ENCODE assay signal across 26 mouse cellular contexts in the genomic region with DNA sequence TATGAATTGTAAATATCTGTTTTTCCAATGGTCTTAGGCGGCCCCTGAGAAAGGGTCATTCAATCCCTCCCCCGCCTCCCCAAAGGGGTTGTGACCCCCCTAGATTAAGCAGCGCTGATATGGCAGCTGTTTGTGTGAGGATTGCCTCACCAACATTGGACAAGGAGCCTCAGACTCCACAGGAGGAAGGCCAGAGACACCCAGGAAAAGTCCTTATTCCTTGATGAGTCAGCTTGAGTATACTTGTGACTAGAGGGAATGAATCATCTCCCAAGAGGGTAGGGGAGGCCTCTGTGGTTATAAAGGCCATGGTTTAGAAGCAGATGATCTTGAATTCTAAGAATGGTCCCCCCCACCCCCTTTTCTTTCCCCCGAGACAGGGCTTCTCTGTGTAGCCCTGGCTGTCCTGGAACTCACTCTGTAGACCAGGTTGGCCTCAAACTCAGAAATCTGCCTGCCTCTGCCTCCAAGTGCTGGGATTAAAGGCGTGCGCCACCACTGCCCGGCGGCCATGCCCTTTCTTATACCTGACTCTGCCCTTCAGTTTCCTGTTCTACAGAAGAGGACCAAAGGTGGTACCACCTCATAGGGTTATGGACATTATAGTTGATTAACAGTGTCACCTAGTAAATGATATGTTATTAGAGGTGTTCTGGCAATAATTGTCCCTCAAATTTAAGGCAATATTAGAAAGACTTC. TPM values are rescaled to one million over a fixed set of nuclear protein-coding genes. Genes with fewer than 3 reads are reported as not detected.
DNase-seq lines count a peak whose midpoint lies in the region; ATAC-seq and TF ChIP-seq lines count a peak whose summit lies in the region.
"Had no signal": no experiment of that assay in that cellular context is flagged by ENCODE, and none has a peak within 500 bp of the region (broad histone marks: within the 10 kb centered on the region; RNA-seq: fewer than 3 reads in every experiment).

No protein-coding gene starts in this region.

- peaks cover 11% of the 10 kb centered on the region for H3K36me3 ChIP-seq in liver, postnatal 0 days (replicated peaks; ENCODE audit: insufficient read depth, low read length)
- no peaks in the 10 kb centered on the region for H3K36me3 ChIP-seq in liver, embryonic 12.5 days
- H3K36me3 ChIP-seq in C2C12 (ENCODE audit: control insufficient read depth, insufficient read depth) = no peaks in the 10 kb centered on the region
- H3K36me3 ChIP-seq in forebrain, embryonic 12.5 days (replicated peaks) = no peaks in the 10 kb centered on the region
- H3K36me3 ChIP-seq in intestine, embryonic 15.5 days = no peaks in the 10 kb centered on the region
- H3K36me3 ChIP-seq: embryonic facial prominence, embryonic 10.5 days; embryonic facial prominence, embryonic 15.5 days; limb, embryonic 10.5 days; limb, embryonic 15.5 days; midbrain, embryonic 15.5 days had no signal

- no peak overlapping the region for H3K9ac ChIP-seq in liver, postnatal 0 days (replicated peaks)
- no peak overlapping the region for H3K9ac ChIP-seq in liver, embryonic 12.5 days
- H3K9ac ChIP-seq in forebrain, embryonic 12.5 days = no peak overlapping the region
- no peak overlapping the region for H3K9ac ChIP-seq in intestine, embryonic 15.5 days
- H3K9ac ChIP-seq: embryonic facial prominence, embryonic 15.5 days; forebrain, embryonic 13.5 days; limb, embryonic 15.5 days; midbrain, embryonic 15.5 days had no signal

- no peak overlapping the region for H3K4me2 ChIP-seq in liver, postnatal 0 days (ENCODE audit: low read depth, low read length)
- H3K4me2 ChIP-seq in liver, embryonic 12.5 days = no peak overlapping the region
- no peak overlapping the region for H3K4me2 ChIP-seq in forebrain, embryonic 12.5 days
- no peak overlapping the region for H3K4me2 ChIP-seq in intestine, embryonic 15.5 days (replicated peaks)
- H3K4me2 ChIP-seq: embryonic facial prominence, embryonic 15.5 days; forebrain, embryonic 13.5 days; limb, embryonic 15.5 days; midbrain, embryonic 15.5 days had no signal

- H3K27ac ChIP-seq in liver, postnatal 0 days (ENCODE audit: low read depth) = peak overlapping the region; percentile 81; the same call in 1 of the 2 replicates
- no peak overlapping the region for H3K27ac ChIP-seq in liver, embryonic 12.5 days
- no peak overlapping the region for H3K27ac ChIP-seq in forebrain, embryonic 12.5 days
- H3K27ac ChIP-seq in intestine, embryonic 15.5 days = no peak overlapping the region
- H3K27ac ChIP-seq: embryonic facial prominence, embryonic 10.5 days; embryonic facial prominence, embryonic 15.5 days; forebrain, embryonic 13.5 days; limb, embryonic 10.5 days; limb, embryonic 15.5 days; macrophage had no signal

- no peak for ATAC-seq in liver, postnatal 0 days
- ATAC-seq in liver, embryonic 12.5 days = no peak
- ATAC-seq in forebrain, embryonic 12.5 days (ENCODE audit: low FRiP score) = no peak
- no peak for ATAC-seq in intestine, embryonic 15.5 days
- ATAC-seq: CD4-positive, CD25-positive, alpha-beta regulatory T cell, adult 4 months had no signal

- H3K79me3 ChIP-seq in C2C12 (ENCODE audit: low read depth) = no peaks in the 10 kb centered on the region

- TF ChIP-seq CTCF in liver, postnatal 0 days (IDR thresholded peaks at IDR 0.05; ENCODE audit: low read depth) = no peak
- TF ChIP-seq CTCF in C2C12 (IDR thresholded peaks at IDR 0.05; ENCODE audit: control insufficient read depth, insufficient read depth, insufficient read length) = no peak

- H3K27me3 ChIP-seq in liver, postnatal 0 days (ENCODE audit: insufficient read depth, low read length) = no peaks in the 10 kb centered on the region
- no peaks in the 10 kb centered on the region for H3K27me3 ChIP-seq in liver, embryonic 12.5 days (replicated peaks)
- H3K27me3 ChIP-seq in C2C12 (ENCODE audit: control insufficient read depth, insufficient read depth, insufficient read length) = no peaks in the 10 kb centered on the region
- H3K27me3 ChIP-seq in forebrain, embryonic 12.5 days = peaks cover 9% of the 10 kb centered on the region
- no peaks in the 10 kb centered on the region for H3K27me3 ChIP-seq in intestine, embryonic 15.5 days (replicated peaks)
- H3K27me3 ChIP-seq: embryonic facial prominence, embryonic 15.5 days; limb, embryonic 15.5 days; midbrain, embryonic 15.5 days had no signal

- peaks cover 26% of the 10 kb centered on the region for H3K4me1 ChIP-seq in liver, postnatal 0 days (ENCODE audit: insufficient read depth)
- peaks cover 35% of the 10 kb centered on the region for H3K4me1 ChIP-seq in liver, embryonic 12.5 days
- peaks cover 4% of the 10 kb centered on the region; the same call in 1 of the 2 replicates for H3K4me1 ChIP-seq in forebrain, embryonic 12.5 days
- 0 out of 2 replicates have a peak, but pooled peaks cover 6% of the 10 kb centered on the region for H3K4me1 ChIP-seq in intestine, embryonic 15.5 days (replicated peaks)

- no peak for TF ChIP-seq EP300 in liver, postnatal 0 days (IDR thresholded peaks at IDR 0.05; ENCODE audit: low read depth)

- no peak overlapping the region for H3ac ChIP-seq in C2C12 (ENCODE audit: control insufficient read depth, insufficient read length, low read depth)

- no peak overlapping the region for H3K4me3 ChIP-seq in liver, postnatal 0 days (ENCODE audit: low read depth, low read length)
- H3K4me3 ChIP-seq in liver, embryonic 12.5 days = no peak overlapping the region
- no peak overlapping the region for H3K4me3 ChIP-seq in C2C12 (ENCODE audit: insufficient read depth, poor library complexity, severe bottlenecking)
- no peak overlapping the region for H3K4me3 ChIP-seq in forebrain, embryonic 12.5 days (replicated peaks)
- H3K4me3 ChIP-seq in intestine, embryonic 15.5 days (replicated peaks) = no peak overlapping the region
- H3K4me3 ChIP-seq: embryonic facial prominence, embryonic 10.5 days; embryonic facial prominence, embryonic 15.5 days; forebrain, embryonic 13.5 days; limb, embryonic 10.5 days; limb, embryonic 15.5 days; midbrain, embryonic 15.5 days had no signal

- no peaks in the 10 kb centered on the region for H3K9me3 ChIP-seq in liver, postnatal 0 days (ENCODE audit: low read length)
- no peaks in the 10 kb centered on the region for H3K9me3 ChIP-seq in liver, embryonic 12.5 days (replicated peaks)
- no peaks in the 10 kb centered on the region for H3K9me3 ChIP-seq in forebrain, embryonic 12.5 days
- H3K9me3 ChIP-seq in intestine, embryonic 15.5 days = no peaks in the 10 kb centered on the region
- H3K9me3 ChIP-seq: embryonic facial prominence, embryonic 10.5 days; embryonic facial prominence, embryonic 15.5 days; forebrain, embryonic 13.5 days; limb, embryonic 10.5 days; limb, embryonic 15.5 days; midbrain, embryonic 15.5 days had no signal

- WGBS in liver, postnatal 0 days (ENCODE audit: insufficient replicate concordance) = 84% methylated on average over 8 of the region's 8 CpGs
- 79% methylated on average over 8 of the region's 8 CpGs for WGBS in liver, embryonic 12.5 days (ENCODE audit: insufficient replicate concordance)
- 89% methylated on average over 8 of the region's 8 CpGs for WGBS in forebrain, embryonic 12.5 days
- 92% methylated on average over 8 of the region's 8 CpGs for WGBS in intestine, embryonic 15.5 days

- no peaks in the 10 kb centered on the region for H3K79me2 ChIP-seq in C2C12 (ENCODE audit: control insufficient read depth, insufficient read depth)

- no peak for DNase-seq in liver, postnatal 0 days
- peak; percentile 44 for DNase-seq in adipocyte (ENCODE audit: low spot score)
- DNase-seq: cerebellum, adult 2 months; cerebellum, postnatal 25 days; gastrocnemius, postnatal 10 days; heart, postnatal 14 days; kidney, adult 8-10 months; kidney, postnatal 10 days; layer of hippocampus, postnatal 36 days; lung, adult 2 months; lung, postnatal 10 days; right cerebral cortex, postnatal 25 days; thymus, adult 2 months; thymus, postnatal 36 days had no signal

TF ChIP-seq in C2C12, 6 proteins besides CTCF, POLR2A, EP300 and RAD21:
- TF ChIP-seq USF1 (IDR thresholded peaks at IDR 0.05; ENCODE audit: low read depth) (no peak), FOSL1 (IDR thresholded peaks at IDR 0.05; ENCODE audit: insufficient read depth, low read length, poor library complexity, severe bottlenecking) (peak; percentile 87), MYOG (IDR thresholded peaks at IDR 0.05; ENCODE audit: control insufficient read depth, extremely low read depth, insufficient read length) (no peak), MYOD1 (IDR thresholded peaks at IDR 0.05; ENCODE audit: control insufficient read depth, insufficient read length, low read depth) (peak; percentile 69), CEBPB (IDR thresholded peaks at IDR 0.05; ENCODE audit: low read depth) (peak; percentile 84), MAX (IDR thresholded peaks at IDR 0.05) (no peak)

RNA-seq across cellular contexts. Expression of a gene that starts 1.6 kb away (rescaled TPM):
- polyA plus RNA-seq in liver, postnatal 0 days (2015; fragmentation: Nextera tagmentation; extraction: Ambion mirVana) = 428 and 466 TPM in 2 replicates
- 42.5 and 44.1 TPM in 2 replicates for polyA plus RNA-seq in liver, embryonic 12.5 days (2016; fragmentation: Nextera tagmentation; extraction: Ambion mirVana)
- polyA plus RNA-seq in C2C12 (2012; fragmentation: generic; extraction: Trizol) = 1.6 TPM
- 5.6 and 7.0 TPM in 2 replicates for polyA plus RNA-seq in forebrain, embryonic 12.5 days (2016; fragmentation: Nextera tagmentation; extraction: Ambion mirVana)
- polyA plus RNA-seq in intestine, embryonic 15.5 days (2015; fragmentation: Nextera tagmentation; extraction: Ambion mirVana) = 40.1 and 40.3 TPM in 2 replicates
